Mouse (Mus musculus): ENCODE measurements around the gene Gbf1. TPM values are rescaled to one million over a fixed set of nuclear protein-coding genes. Genes with fewer than 3 reads are reported as not detected.
A peak's percentile ranks its signal among the peaks of the same experiment; 100 is the strongest.
"Not testable (repeated sequence)": the region's sequence is repeated elsewhere in the genome, so short reads cannot be mapped to it uniquely, and the experiment has no call there.

The Gbf1 gene
- total RNA-seq, 2 experiments from 2014 or later, result 100 TPM

GRCm38 (mm10) chr19:46205680-46206079 is 53.4 kb downstream of the Gbf1 start:
- no peak for DNase-seq (ENCODE audit: extremely low spot score in 1 of 2, low spot score in 2 of 2)
- intact Hi-C loops (cut with DNase I), result no loop called here

GRCm38 (mm10) chr19:46210951-46211350 is 58.6 kb downstream of the Gbf1 start:
- intact Hi-C loops (cut with DNase I), result no loop called here

GRCm38 (mm10) chr19:46214541-46214940 is 62.2 kb downstream of the Gbf1 start:
- intact Hi-C loops (cut with DNase I), result no loop called here
- no peak for DNase-seq (ENCODE audit: extremely low spot score in 1 of 2, low spot score in 2 of 2)

More at GRCm38 (mm10) chr19:46210951-46211350, 58.6 kb downstream of the Gbf1 start:
- DNase-seq (ENCODE audit: extremely low spot score in 1 of 2, low spot score in 2 of 2), result no peak

GRCm38 (mm10) chr19:46215401-46215800 is 63.1 kb downstream of the Gbf1 start:
- no peak for DNase-seq (ENCODE audit: extremely low spot score in 1 of 2, low spot score in 2 of 2)
- intact Hi-C loops (cut with DNase I), result no loop called here

- no peak for DNase-seq (ENCODE audit: extremely low spot score in 1 of 2, low spot score in 2 of 2)
- intact Hi-C loops (cut with DNase I), result no loop called here
Measured at GRCm38 (mm10) chr19:46216716-46217115, 64.4 kb downstream of the Gbf1 start.

- DNase-seq (ENCODE audit: extremely low spot score in 1 of 2, low spot score in 2 of 2); intact Hi-C loops (cut with DNase I): not testable (repeated sequence)
Measured at GRCm38 (mm10) chr19:46217347-46217746, 65.0 kb downstream of the Gbf1 start.

GRCm38 (mm10) chr19:46220116-46220515 is 67.8 kb downstream of the Gbf1 start:
- intact Hi-C loops (cut with DNase I), result no loop called here
- DNase-seq (ENCODE audit: extremely low spot score in 1 of 2, low spot score in 2 of 2), result no peak

- intact Hi-C loops (cut with DNase I), result no loop called here
Measured at GRCm38 (mm10) chr19:46223118-46223517, 70.8 kb downstream of the Gbf1 start.

GRCm38 (mm10) chr19:46224882-46225281 is 72.6 kb downstream of the Gbf1 start:
- intact Hi-C loops (cut with DNase I), result no loop called here
- no peak for DNase-seq (ENCODE audit: extremely low spot score in 1 of 2, low spot score in 2 of 2)

More at GRCm38 (mm10) chr19:46223118-46223517, 70.8 kb downstream of the Gbf1 start:
- DNase-seq (ENCODE audit: extremely low spot score in 1 of 2, low spot score in 2 of 2), result no peak

GRCm38 (mm10) chr19:46225506-46225905 is 73.2 kb downstream of the Gbf1 start:
- no peak for DNase-seq (ENCODE audit: extremely low spot score in 1 of 2, low spot score in 2 of 2)
- intact Hi-C loops (cut with DNase I), result no loop called here

- no peak for DNase-seq (ENCODE audit: extremely low spot score in 1 of 2, low spot score in 2 of 2)
- intact Hi-C loops (cut with DNase I), result no loop called here
Measured at GRCm38 (mm10) chr19:46226295-46226694, 74.0 kb downstream of the Gbf1 start.

GRCm38 (mm10) chr19:46227300-46227699 is 75.0 kb downstream of the Gbf1 start:
- DNase-seq (ENCODE audit: extremely low spot score in 1 of 2, low spot score in 2 of 2), result no peak
- intact Hi-C loops (cut with DNase I), result no loop called here

- intact Hi-C loops (cut with DNase I), result no loop called here
- DNase-seq (ENCODE audit: extremely low spot score in 1 of 2, low spot score in 2 of 2), result no peak
Measured at GRCm38 (mm10) chr19:46234450-46234849, 82.1 kb downstream of the Gbf1 start.

GRCm38 (mm10) chr19:46236658-46237057 is 84.3 kb downstream of the Gbf1 start:
- intact Hi-C loops (cut with DNase I), result no loop called here
- DNase-seq (ENCODE audit: extremely low spot score in 1 of 2, low spot score in 2 of 2), result no peak

- intact Hi-C loops (cut with DNase I), result no loop called here
- no peak for DNase-seq (ENCODE audit: extremely low spot score in 1 of 2, low spot score in 2 of 2)
Measured at GRCm38 (mm10) chr19:46240246-46240645, 87.9 kb downstream of the Gbf1 start.

- no peak for DNase-seq (ENCODE audit: extremely low spot score in 1 of 2, low spot score in 2 of 2)
- intact Hi-C loops (cut with DNase I), result no loop called here
Measured at GRCm38 (mm10) chr19:46242416-46242815, 90.1 kb downstream of the Gbf1 start.

GRCm38 (mm10) chr19:46244628-46245027 is 92.3 kb downstream of the Gbf1 start:
- intact Hi-C loops (cut with DNase I), result no loop called here
- no peak for DNase-seq (ENCODE audit: extremely low spot score in 1 of 2, low spot score in 2 of 2)

GRCm38 (mm10) chr19:46248991-46249390 is 96.7 kb downstream of the Gbf1 start:
- intact Hi-C loops (cut with DNase I), result no loop called here
- DNase-seq (ENCODE audit: extremely low spot score in 1 of 2, low spot score in 2 of 2), result peak in 1 of 2 experiments; percentile 32

- peak in 1 of 2 experiments; percentile 27 for DNase-seq (ENCODE audit: extremely low spot score in 1 of 2, low spot score in 2 of 2)
- intact Hi-C loops (cut with DNase I), result loop anchor here (1.0 kb wide), 1 partner anchor 119 kb away; no protein-coding TSS in a partner anchor
Measured at GRCm38 (mm10) chr19:46254163-46254752, 101.9 kb downstream of the Gbf1 start.

- no peak for DNase-seq (ENCODE audit: extremely low spot score in 1 of 2, low spot score in 2 of 2)
- intact Hi-C loops (cut with DNase I), result no loop called here
Measured at GRCm38 (mm10) chr19:46264762-46265161, 112.5 kb downstream of the Gbf1 start.

- intact Hi-C loops (cut with DNase I), result no loop called here
- no peak for DNase-seq (ENCODE audit: extremely low spot score in 1 of 2, low spot score in 2 of 2)
Measured at GRCm38 (mm10) chr19:46275307-46275706, 123.0 kb downstream of the Gbf1 start.

Data from left cerebral cortex, postnatal 10 days (tissue).